Mouse (Mus musculus) bone marrow, adult 2 months (tissue): ENCODE data around the gene Trmt2a.

ENCODE experiments used
- CTCF ChIP-seq: fragments of 200-500 bp; IDR thresholded peaks from 2 replicates; pipeline ENCODE4 v1.5.1; 2011; ENCODE audit warnings: low read length, control low read depth; ENCODE audit not compliant: control insufficient read depth, insufficient read depth
- POLR2A ChIP-seq: fragments of 200-500 bp; IDR thresholded peaks from 2 replicates; pipeline ENCODE4 v1.6.1; 2011; ENCODE audit warnings: low read depth, mild to moderate bottlenecking, control low read depth, low read length, borderline replicate concordance; ENCODE audit not compliant: control insufficient read depth

DNA sequence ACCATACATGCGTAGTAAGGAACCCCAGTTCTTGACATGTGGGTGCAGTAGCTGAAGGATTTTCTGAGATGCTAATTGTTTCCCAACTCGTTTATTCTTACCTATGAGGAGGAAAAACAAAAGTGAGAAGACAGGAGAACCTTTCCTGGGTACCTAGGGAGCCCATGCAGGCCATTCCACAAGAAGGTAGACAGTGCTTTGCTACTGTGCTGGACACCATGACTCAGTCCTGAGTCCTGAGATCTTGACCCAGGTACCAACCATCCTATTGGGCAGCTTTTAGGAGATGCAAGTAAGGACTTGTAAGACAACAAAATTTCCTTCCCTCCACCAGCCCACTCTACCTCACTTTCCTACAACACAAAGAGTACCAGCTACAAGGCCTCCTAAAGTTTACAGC lies 9.7 kb downstream of the Trmt2a start, which contains the start of gene Gm49776:
- TF ChIP-seq CTCF (no peak), POLR2A (no peak)
